Mouse (Mus musculus) activated CD4-positive, CD25-positive, alpha-beta regulatory T cell, adult 4 months (primary cell): ENCODE measurements at regions not wholly inside any gene's neighbourhood (a gene's known extent, or its start where the extent isn't known, plus 50 kb on each side); places are given as distances from the start of the nearest gene placed in this dataset.
"Not testable (repeated sequence)": the region's sequence is repeated elsewhere in the genome, so short reads cannot be mapped to it uniquely, and the experiment has no call there.

Experiments
- ATAC-seq: one replicate; pipeline ENCODE4 v1.8.0; 2017

- ATAC-seq: no peak
Observed at GRCm38 (mm10) chr7:83254411-83254810, 330.3 kb upstream of the Tmc3 start.

GRCm38 (mm10) chr7:83256236-83256784 lies 328.4 kb upstream of the Tmc3 start:
- ATAC-seq: no peak

GRCm38 (mm10) chr7:83258363-83258916 lies 326.3 kb upstream of the Tmc3 start:
- no peak for ATAC-seq

GRCm38 (mm10) chr7:83261489-83261888 lies 323.2 kb upstream of the Tmc3 start:
- no peak for ATAC-seq

- no peak for ATAC-seq
Observed at GRCm38 (mm10) chr7:83289915-83290773, 294.6 kb upstream of the Tmc3 start.

GRCm38 (mm10) chr7:83307112-83307511 lies 277.6 kb upstream of the Tmc3 start:
- ATAC-seq: no peak

GRCm38 (mm10) chr7:83312172-83312571 lies 272.6 kb upstream of the Tmc3 start:
- ATAC-seq: no peak

- no peak for ATAC-seq
Observed at GRCm38 (mm10) chr7:83329809-83330412, 254.8 kb upstream of the Tmc3 start.

GRCm38 (mm10) chr7:83347103-83347754 lies 237.5 kb upstream of the Tmc3 start:
- ATAC-seq: no peak

- ATAC-seq: no peak
Observed at GRCm38 (mm10) chr7:83369191-83369590, 215.5 kb upstream of the Tmc3 start.

GRCm38 (mm10) chr7:83369605-83370004 lies 215.1 kb upstream of the Tmc3 start:
- no peak for ATAC-seq

- ATAC-seq: no peak
Observed at GRCm38 (mm10) chr7:83376826-83377225, 207.9 kb upstream of the Tmc3 start.

GRCm38 (mm10) chr7:83381381-83382181 lies 203.1 kb upstream of the Tmc3 start:
- no peak for ATAC-seq

GRCm38 (mm10) chr7:83382803-83383363 lies 201.8 kb upstream of the Tmc3 start:
- no peak for ATAC-seq

GRCm38 (mm10) chr7:83391388-83391787 lies 193.3 kb upstream of the Tmc3 start:
- no peak for ATAC-seq

- no peak for ATAC-seq
Observed at GRCm38 (mm10) chr7:83392181-83392580, 192.5 kb upstream of the Tmc3 start.

- ATAC-seq: no peak
Observed at GRCm38 (mm10) chr7:83392625-83393024, 192.1 kb upstream of the Tmc3 start.

GRCm38 (mm10) chr7:83394156-83394555 lies 190.6 kb upstream of the Tmc3 start:
- ATAC-seq: no peak

GRCm38 (mm10) chr7:83399668-83400067 lies 185.1 kb upstream of the Tmc3 start:
- ATAC-seq: no peak

- no peak for ATAC-seq
Observed at GRCm38 (mm10) chr7:83401001-83401400, 183.7 kb upstream of the Tmc3 start.

- ATAC-seq: not testable (repeated sequence)
Observed at GRCm38 (mm10) chr7:83412745-83413144, 172.0 kb upstream of the Tmc3 start.
